Mouse (Mus musculus): Measurements from ENCODE around the gene Mrgprf. TPM values are rescaled to one million over a fixed set of nuclear protein-coding genes. Genes with fewer than 3 reads are reported as not detected.

The Mrgprf gene
- polyA plus RNA-seq, 1 experiment, result not detected

DNA sequence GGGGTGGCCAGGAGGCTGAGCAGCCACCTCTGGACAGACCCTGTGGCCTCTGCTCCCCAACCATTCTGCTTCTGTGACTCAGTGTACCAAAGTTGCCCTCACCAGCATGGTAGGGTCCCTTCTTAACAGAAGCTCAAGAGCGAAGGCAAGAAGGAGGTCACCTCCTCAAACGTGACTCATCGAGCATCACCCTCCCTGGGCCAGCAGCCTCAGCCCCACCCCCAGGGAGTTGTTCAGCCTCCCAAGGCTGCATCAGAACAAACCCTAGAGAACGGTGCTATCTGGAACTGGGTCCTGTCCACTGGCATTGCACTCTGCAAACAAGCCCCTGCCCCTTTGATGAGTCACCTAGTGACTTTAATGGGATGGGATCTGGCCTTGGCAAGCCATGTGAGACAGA, 8.2 kb downstream of the Mrgprf start:
- TF ChIP-seq POLR2A (IDR thresholded peaks at IDR 0.05; ENCODE audit: insufficient read depth, low read length) (no peak), CTCF (IDR thresholded peaks at IDR 0.05; ENCODE audit: low read depth, low read length) (no peak), EP300 (IDR thresholded peaks at IDR 0.05; ENCODE audit: insufficient read depth, low read depth, low read length) (no peak)
- Histone ChIP-seq H3K9me3 (replicated peaks; ENCODE audit: control insufficient read depth, insufficient read depth, low read length, poor library complexity, severe bottlenecking) (no peaks in the 10 kb centered on the region), H3K4me3 (ENCODE audit: low read depth, low read length) (no peak overlapping the region), H3K9ac (ENCODE audit: low read depth, poor library complexity, severe bottlenecking) (no peak overlapping the region), H3K4me1 (ENCODE audit: control insufficient read depth, insufficient read depth, low read length) (no peaks in the 10 kb centered on the region), H3K27ac (ENCODE audit: insufficient read depth, low read length) (no peak overlapping the region), H3K27me3 (ENCODE audit: control insufficient read depth, insufficient read depth, low read length, poor library complexity, severe bottlenecking) (no peaks in the 10 kb centered on the region), H3K36me3 (ENCODE audit: control insufficient read depth, insufficient read depth, low read length, poor library complexity, severe bottlenecking) (no peaks in the 10 kb centered on the region)

DNA sequence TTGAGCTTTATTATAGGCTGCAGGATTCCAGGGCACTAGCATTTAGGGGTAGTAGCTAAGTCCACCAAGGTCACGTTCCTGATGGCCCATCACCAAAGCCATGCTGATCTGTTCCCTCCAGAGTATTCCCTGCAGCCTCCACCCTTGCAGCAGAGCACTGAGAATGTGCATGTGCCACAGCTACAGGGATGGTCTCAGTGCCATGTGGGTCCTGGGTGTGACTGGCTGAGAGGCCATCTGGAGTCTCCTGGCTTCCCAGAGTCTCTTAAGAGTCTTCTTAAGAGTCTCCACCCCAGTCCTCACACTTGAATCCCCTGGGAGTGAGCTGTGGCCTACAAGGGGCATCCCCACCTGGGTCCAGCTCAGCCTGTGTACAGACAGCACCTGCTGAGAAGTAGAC, 9.2 kb downstream of the Mrgprf start:
- peaks cover 3% of the 10 kb centered on the region for H3K4me1 ChIP-seq (ENCODE audit: control insufficient read depth, insufficient read depth, low read length)
- no peaks in the 10 kb centered on the region for H3K36me3 ChIP-seq (ENCODE audit: control insufficient read depth, insufficient read depth, low read length, poor library complexity, severe bottlenecking)
- H3K9me3 ChIP-seq (replicated peaks; ENCODE audit: control insufficient read depth, insufficient read depth, low read length, poor library complexity, severe bottlenecking), result no peaks in the 10 kb centered on the region
- TF ChIP-seq POLR2A (IDR thresholded peaks at IDR 0.05; ENCODE audit: insufficient read depth, low read length) (no peak), CTCF (IDR thresholded peaks at IDR 0.05; ENCODE audit: low read depth, low read length) (no peak), EP300 (IDR thresholded peaks at IDR 0.05; ENCODE audit: insufficient read depth, low read depth, low read length) (no peak)
- H3K9ac ChIP-seq (ENCODE audit: low read depth, poor library complexity, severe bottlenecking), result no peak overlapping the region
- no peak overlapping the region for H3K4me3 ChIP-seq (ENCODE audit: low read depth, low read length)
- H3K27me3 ChIP-seq (ENCODE audit: control insufficient read depth, insufficient read depth, low read length, poor library complexity, severe bottlenecking), result no peaks in the 10 kb centered on the region
- no peak overlapping the region for H3K27ac ChIP-seq (ENCODE audit: insufficient read depth, low read length)

DNA sequence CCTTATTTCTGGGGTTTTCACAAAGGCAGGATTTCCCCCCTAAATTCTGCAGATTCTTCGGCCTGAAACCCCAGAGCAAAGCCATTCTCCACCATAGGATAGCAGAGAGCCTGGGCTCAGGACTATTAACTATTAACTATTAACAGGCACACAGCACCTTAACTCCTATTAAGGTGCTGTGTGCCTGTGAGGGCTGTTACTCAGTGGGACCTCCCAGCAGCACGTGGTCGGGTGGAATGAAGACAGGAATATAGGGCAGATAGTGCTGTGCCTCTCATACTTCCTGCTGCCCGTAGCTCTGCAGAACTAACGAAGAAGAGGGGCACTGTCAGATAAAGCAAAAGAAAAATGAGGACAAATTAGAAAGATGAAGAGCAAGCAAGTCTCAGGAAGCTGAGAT, 9.9 kb downstream of the Mrgprf start:
- no peaks in the 10 kb centered on the region for H3K36me3 ChIP-seq (ENCODE audit: control insufficient read depth, insufficient read depth, low read length, poor library complexity, severe bottlenecking)
- H3K4me3 ChIP-seq (ENCODE audit: low read depth, low read length), result no peak overlapping the region
- H3K9ac ChIP-seq (ENCODE audit: low read depth, poor library complexity, severe bottlenecking), result no peak overlapping the region
- no peak overlapping the region for H3K27ac ChIP-seq (ENCODE audit: insufficient read depth, low read length)
- no peaks in the 10 kb centered on the region for H3K9me3 ChIP-seq (replicated peaks; ENCODE audit: control insufficient read depth, insufficient read depth, low read length, poor library complexity, severe bottlenecking)
- no peaks in the 10 kb centered on the region for H3K27me3 ChIP-seq (ENCODE audit: control insufficient read depth, insufficient read depth, low read length, poor library complexity, severe bottlenecking)
- TF ChIP-seq EP300 (IDR thresholded peaks at IDR 0.05; ENCODE audit: insufficient read depth, low read depth, low read length) (no peak), POLR2A (IDR thresholded peaks at IDR 0.05; ENCODE audit: insufficient read depth, low read length) (no peak), CTCF (IDR thresholded peaks at IDR 0.05; ENCODE audit: low read depth, low read length) (no peak)
- peaks cover 3% of the 10 kb centered on the region for H3K4me1 ChIP-seq (ENCODE audit: control insufficient read depth, insufficient read depth, low read length)

DNA sequence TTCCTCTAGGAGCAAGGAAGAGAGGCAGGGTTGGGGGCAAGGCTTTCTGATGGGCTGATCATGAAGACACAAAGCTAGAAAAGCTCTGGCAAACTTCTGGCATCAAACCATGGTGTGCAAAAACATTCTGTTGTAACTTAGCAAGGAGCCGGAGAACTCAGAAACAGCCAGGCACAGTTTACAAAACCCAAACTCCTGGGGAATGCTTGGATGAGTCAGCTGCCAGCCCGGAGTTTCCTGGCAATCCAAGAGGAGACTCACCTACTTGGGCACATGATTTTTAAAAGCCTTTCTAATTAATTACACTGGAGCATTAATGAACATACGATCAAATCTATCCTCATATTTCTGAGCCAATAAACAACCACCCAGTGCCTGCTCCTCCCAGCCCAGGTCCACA, 11.5 kb downstream of the Mrgprf start:
- Histone ChIP-seq H3K27me3 (ENCODE audit: control insufficient read depth, insufficient read depth, low read length, poor library complexity, severe bottlenecking) (no peaks in the 10 kb centered on the region), H3K9ac (ENCODE audit: low read depth, poor library complexity, severe bottlenecking) (no peak overlapping the region), H3K9me3 (replicated peaks; ENCODE audit: control insufficient read depth, insufficient read depth, low read length, poor library complexity, severe bottlenecking) (no peaks in the 10 kb centered on the region), H3K4me1 (ENCODE audit: control insufficient read depth, insufficient read depth, low read length) (peaks cover 3% of the 10 kb centered on the region), H3K36me3 (ENCODE audit: control insufficient read depth, insufficient read depth, low read length, poor library complexity, severe bottlenecking) (no peaks in the 10 kb centered on the region), H3K4me3 (ENCODE audit: low read depth, low read length) (no peak overlapping the region), H3K27ac (ENCODE audit: insufficient read depth, low read length) (no peak overlapping the region)
- TF ChIP-seq CTCF (IDR thresholded peaks at IDR 0.05; ENCODE audit: low read depth, low read length) (no peak), POLR2A (IDR thresholded peaks at IDR 0.05; ENCODE audit: insufficient read depth, low read length) (no peak), EP300 (IDR thresholded peaks at IDR 0.05; ENCODE audit: insufficient read depth, low read depth, low read length) (no peak)

DNA sequence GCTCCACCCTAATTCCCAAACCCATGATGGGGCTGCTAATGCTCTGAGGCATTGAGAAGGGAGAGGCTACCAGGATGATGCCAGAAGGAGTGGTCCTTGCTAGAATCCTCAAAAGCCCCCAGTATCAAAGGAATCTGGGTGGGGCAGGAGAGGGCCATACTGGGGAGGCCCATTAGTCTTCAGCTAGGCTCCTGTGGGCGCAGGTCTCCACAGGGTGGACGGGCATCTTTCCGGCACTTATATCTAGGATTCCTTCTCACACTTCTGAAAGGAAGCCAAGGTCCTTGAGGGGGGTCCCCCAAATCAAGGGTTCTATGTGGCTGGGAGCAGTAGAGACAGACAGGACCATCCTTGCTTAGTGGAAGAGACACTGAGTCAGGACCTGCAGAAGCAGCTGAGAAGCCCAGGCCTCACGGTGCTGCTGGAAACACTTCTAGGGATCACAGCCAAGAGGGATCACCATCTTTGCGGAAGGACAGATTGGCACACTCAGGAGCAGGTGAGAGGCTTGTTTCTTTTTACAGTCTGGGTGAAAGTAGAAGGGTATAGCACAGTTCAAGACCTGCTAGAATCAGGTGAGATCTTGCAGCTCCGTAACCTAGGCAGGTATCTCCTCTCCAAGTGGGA, 14.3 kb downstream of the Mrgprf start, which contains the start of gene Mrgprd:
Gene Mrgprd, plus strand, starts transcription at position 51 of the 627 bp plus-strand sequence.
- H3K4me3 ChIP-seq (ENCODE audit: low read depth, low read length), result no peak within 1 kb of the TSS
- H3K4me1 ChIP-seq (ENCODE audit: control insufficient read depth, insufficient read depth, low read length), result peaks cover 3% of the 10 kb centered on the region
- H3K27me3 ChIP-seq (ENCODE audit: control insufficient read depth, insufficient read depth, low read length, poor library complexity, severe bottlenecking), result no peaks in the 10 kb centered on the region
- H3K9me3 ChIP-seq (replicated peaks; ENCODE audit: control insufficient read depth, insufficient read depth, low read length, poor library complexity, severe bottlenecking), result no peaks in the 10 kb centered on the region
- TF ChIP-seq CTCF (IDR thresholded peaks at IDR 0.05; ENCODE audit: low read depth, low read length), result no peak
- no peak for TF ChIP-seq POLR2A (IDR thresholded peaks at IDR 0.05; ENCODE audit: insufficient read depth, low read length)
- TF ChIP-seq EP300 (IDR thresholded peaks at IDR 0.05; ENCODE audit: insufficient read depth, low read depth, low read length), result no peak
- H3K36me3 ChIP-seq (ENCODE audit: control insufficient read depth, insufficient read depth, low read length, poor library complexity, severe bottlenecking), result no peaks in the 10 kb centered on the region
- H3K9ac ChIP-seq (ENCODE audit: low read depth, poor library complexity, severe bottlenecking), result no peak within 1 kb of the TSS
- no peak within 1 kb of the TSS for H3K27ac ChIP-seq (ENCODE audit: insufficient read depth, low read length)

DNA sequence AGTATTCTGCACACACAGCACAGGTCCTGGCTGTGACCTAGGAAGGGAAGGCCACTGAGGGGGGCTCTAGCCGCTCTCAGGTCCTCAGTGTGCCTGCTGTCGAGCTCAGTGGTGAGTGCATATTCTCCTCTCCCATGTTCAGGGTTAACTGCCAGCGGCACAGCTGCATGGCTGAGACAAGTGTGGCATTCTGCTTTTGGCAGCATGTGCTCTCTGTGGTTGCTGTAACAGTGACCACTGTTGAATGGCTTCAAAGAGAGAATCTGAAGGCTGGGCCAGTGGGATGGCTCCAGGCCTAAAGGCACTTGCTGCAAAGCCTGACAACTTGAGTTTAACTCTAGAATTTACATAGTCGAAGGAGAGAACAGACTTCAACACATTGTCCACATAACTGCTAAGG, 16.9 kb downstream of the Mrgprf start:
- Histone ChIP-seq H3K4me1 (ENCODE audit: control insufficient read depth, insufficient read depth, low read length) (peaks cover 3% of the 10 kb centered on the region), H3K27me3 (ENCODE audit: control insufficient read depth, insufficient read depth, low read length, poor library complexity, severe bottlenecking) (no peaks in the 10 kb centered on the region), H3K27ac (ENCODE audit: insufficient read depth, low read length) (no peak overlapping the region), H3K4me3 (ENCODE audit: low read depth, low read length) (no peak overlapping the region), H3K36me3 (ENCODE audit: control insufficient read depth, insufficient read depth, low read length, poor library complexity, severe bottlenecking) (no peaks in the 10 kb centered on the region), H3K9ac (ENCODE audit: low read depth, poor library complexity, severe bottlenecking) (no peak overlapping the region), H3K9me3 (replicated peaks; ENCODE audit: control insufficient read depth, insufficient read depth, low read length, poor library complexity, severe bottlenecking) (no peaks in the 10 kb centered on the region)
- no peak for TF ChIP-seq POLR2A (IDR thresholded peaks at IDR 0.05; ENCODE audit: insufficient read depth, low read length)
- no peak for TF ChIP-seq CTCF (IDR thresholded peaks at IDR 0.05; ENCODE audit: low read depth, low read length)
- no peak for TF ChIP-seq EP300 (IDR thresholded peaks at IDR 0.05; ENCODE audit: insufficient read depth, low read depth, low read length)

Measured in ES-Bruce4 (cell line).